In genomic region chr9:46789036-46789435, GRCm38 (mm10) we compare ENCODE assay signal across 26 mouse cellular contexts.
DNase-seq lines count a peak whose midpoint lies in the region; ATAC-seq lines count a peak whose summit lies in the region.
"Had no signal": no experiment of that assay in that cellular context is flagged by ENCODE, and none has a peak within 500 bp of the region (broad histone marks: within the 10 kb centered on the region; RNA-seq: fewer than 3 reads in every experiment).

No protein-coding gene starts in this region.

- no peaks in the 10 kb centered on the region for H3K27me3 ChIP-seq in embryonic facial prominence, embryonic 14.5 days (replicated peaks; ENCODE audit: control insufficient read depth, insufficient read depth, low read length)
- H3K27me3 ChIP-seq in embryonic facial prominence, embryonic 10.5 days (replicated peaks; ENCODE audit: low read depth, poor library complexity, severe bottlenecking) = no peaks in the 10 kb centered on the region
- H3K27me3 ChIP-seq: CH12.LX; hindbrain, embryonic 12.5 days; liver, embryonic 15.5 days; stomach, embryonic 15.5 days had no signal

- no peaks in the 10 kb centered on the region for H3K36me3 ChIP-seq in embryonic facial prominence, embryonic 14.5 days (ENCODE audit: control insufficient read depth, insufficient read depth, low read length)
- H3K36me3 ChIP-seq in embryonic facial prominence, embryonic 10.5 days (replicated peaks) = no peaks in the 10 kb centered on the region
- H3K36me3 ChIP-seq: hindbrain, embryonic 12.5 days; liver, embryonic 15.5 days; stomach, embryonic 15.5 days had no signal

- ATAC-seq in embryonic facial prominence, embryonic 14.5 days (ENCODE audit: low read depth) = no peak
- ATAC-seq: activated CD4-positive, CD25-positive, alpha-beta regulatory T cell, adult 4 months; forebrain, embryonic 14.5 days; midbrain, embryonic 16.5 days had no signal

- no peak overlapping the region for H3K27ac ChIP-seq in embryonic facial prominence, embryonic 14.5 days (replicated peaks; ENCODE audit: low read depth, low read length)
- no peak overlapping the region for H3K27ac ChIP-seq in embryonic facial prominence, embryonic 10.5 days (replicated peaks)
- H3K27ac ChIP-seq: hindbrain, embryonic 12.5 days; liver, embryonic 15.5 days; stomach, embryonic 15.5 days had no signal

- peak; percentile 20 for DNase-seq in embryonic facial prominence, embryonic 14.5 days (ENCODE audit: low spot score)
- no peak for DNase-seq in embryonic facial prominence, embryonic 10.5 days (ENCODE audit: low spot score)
- DNase-seq in layer of hippocampus, adult 9-11 months = peak; percentile 48
- DNase-seq in layer of hippocampus, postnatal 25 days (ENCODE audit: extremely low spot score in 1 of 2, low spot score in 1 of 2) = no peak
- peak; percentile 51 for DNase-seq in right cerebral cortex, adult 18-20 months
- no peak for DNase-seq in right cerebral cortex, postnatal 4 days
- DNase-seq in right cerebral cortex, postnatal 25 days = peak; percentile 50
- DNase-seq in lung, postnatal 14 days = no peak
- DNase-seq: adrenal gland, adult 2 months; adrenal gland, postnatal 36 days; cerebellum, adult 2 months; cerebellum, postnatal 14 days; gastrocnemius, postnatal 10 days; kidney, adult 11 months; kidney, postnatal 14 days; lung, embryonic 14.5 days; thymus, adult 18-20 months; thymus, postnatal 25 days had no signal

- no peak overlapping the region for H3K4me3 ChIP-seq in embryonic facial prominence, embryonic 14.5 days (ENCODE audit: low read depth, low read length)
- H3K4me3 ChIP-seq in embryonic facial prominence, embryonic 10.5 days = no peak overlapping the region
- H3K4me3 ChIP-seq: hindbrain, embryonic 12.5 days; liver, embryonic 15.5 days; stomach, embryonic 15.5 days had no signal

- H3K9me3 ChIP-seq in embryonic facial prominence, embryonic 14.5 days (ENCODE audit: control insufficient read depth, low read length) = no peaks in the 10 kb centered on the region
- H3K9me3 ChIP-seq in embryonic facial prominence, embryonic 10.5 days = no peaks in the 10 kb centered on the region
- H3K9me3 ChIP-seq: hindbrain, embryonic 12.5 days; liver, embryonic 15.5 days; stomach, embryonic 15.5 days had no signal

- no peak overlapping the region for H3K9ac ChIP-seq in embryonic facial prominence, embryonic 14.5 days (ENCODE audit: low read depth, low read length)
- H3K9ac ChIP-seq: hindbrain, embryonic 12.5 days; liver, embryonic 15.5 days; lung, embryonic 14.5 days; stomach, embryonic 15.5 days had no signal

- H3K4me2 ChIP-seq in embryonic facial prominence, embryonic 14.5 days (ENCODE audit: low read depth, low read length) = no peak overlapping the region
- H3K4me2 ChIP-seq: hindbrain, embryonic 12.5 days; liver, embryonic 15.5 days; lung, embryonic 14.5 days; midbrain, embryonic 11.5 days; stomach, embryonic 15.5 days had no signal

- no peaks in the 10 kb centered on the region for H3K4me1 ChIP-seq in embryonic facial prominence, embryonic 14.5 days (ENCODE audit: control insufficient read depth, insufficient read depth, low read length)
- no peaks in the 10 kb centered on the region for H3K4me1 ChIP-seq in embryonic facial prominence, embryonic 10.5 days
- H3K4me1 ChIP-seq: hindbrain, embryonic 12.5 days; liver, embryonic 15.5 days; stomach, embryonic 15.5 days had no signal

- WGBS in embryonic facial prominence, embryonic 14.5 days = 65% methylated on average over 10 of the region's 10 CpGs
- 79% methylated on average over 10 of the region's 10 CpGs for WGBS in embryonic facial prominence, embryonic 10.5 days

Comparison
In these comparisons a context has a peak if more than half of its experiments do, and no peak if none do; other contexts are left out.
1. DNase-seq: peak in embryonic facial prominence, embryonic 14.5 days (single experiment), layer of hippocampus, adult 9-11 months (single experiment), right cerebral cortex, adult 18-20 months (single experiment) and right cerebral cortex, postnatal 25 days (single experiment); none in embryonic facial prominence, embryonic 10.5 days (single experiment), layer of hippocampus, postnatal 25 days (0 of 2), right cerebral cortex, postnatal 4 days (single experiment) and lung, postnatal 14 days (single experiment).